Mouse (Mus musculus) frontal cortex, postnatal 14 days (tissue): ENCODE results near the gene Znrd1as.

Source experiments
- DNase-seq, 2 experiments: peaks; one replicate each; pipeline ENCODE4 v3.0.0; 2022; ENCODE audit warnings: low spot score in 2 of 2

Znrd1as gene

DNA sequence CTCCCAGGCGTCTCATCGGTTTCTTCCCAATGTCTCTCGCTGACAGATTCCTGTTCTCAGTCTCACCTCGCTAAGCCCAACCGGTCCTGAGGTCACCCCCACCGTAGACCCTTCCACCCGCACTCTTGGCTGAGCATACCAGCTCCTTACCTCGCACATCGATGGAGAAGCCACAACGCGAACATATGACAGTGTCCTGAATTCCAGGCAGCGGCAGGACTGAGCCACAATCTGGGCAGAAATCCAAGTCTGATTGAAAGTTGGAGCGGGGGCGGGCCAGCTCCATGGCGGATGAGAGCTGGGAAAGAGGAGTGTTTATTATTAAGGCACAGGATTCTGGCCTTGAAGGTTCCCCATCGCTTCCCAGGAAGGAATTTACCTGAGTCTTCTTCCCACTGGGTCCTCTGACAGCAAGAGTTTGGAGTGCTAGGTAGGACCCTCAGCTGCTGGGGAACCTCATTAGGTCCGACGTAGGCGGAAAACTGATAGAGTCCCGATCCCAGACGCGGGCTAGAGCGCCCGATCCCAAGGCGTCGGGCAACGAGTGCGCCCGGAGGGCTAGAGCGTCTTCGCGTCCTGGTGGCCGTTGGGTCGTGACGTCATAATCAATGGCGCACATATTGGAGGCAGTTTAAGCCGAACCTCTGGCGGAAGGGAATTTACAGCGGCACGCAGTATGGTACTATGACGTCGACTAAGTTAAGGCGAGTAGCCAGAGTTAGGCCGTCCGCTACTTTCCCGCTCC lies at the start of gene Znrd1as, which contains the start of gene Znrd1:
Znrd1as (plus strand) TSS at position 594 of the 745 bp plus-strand sequence.
Znrd1 (minus strand) TSS at position 561 of the 745 bp plus-strand sequence.
- peak; percentile 93 to 94 for DNase-seq

DNA sequence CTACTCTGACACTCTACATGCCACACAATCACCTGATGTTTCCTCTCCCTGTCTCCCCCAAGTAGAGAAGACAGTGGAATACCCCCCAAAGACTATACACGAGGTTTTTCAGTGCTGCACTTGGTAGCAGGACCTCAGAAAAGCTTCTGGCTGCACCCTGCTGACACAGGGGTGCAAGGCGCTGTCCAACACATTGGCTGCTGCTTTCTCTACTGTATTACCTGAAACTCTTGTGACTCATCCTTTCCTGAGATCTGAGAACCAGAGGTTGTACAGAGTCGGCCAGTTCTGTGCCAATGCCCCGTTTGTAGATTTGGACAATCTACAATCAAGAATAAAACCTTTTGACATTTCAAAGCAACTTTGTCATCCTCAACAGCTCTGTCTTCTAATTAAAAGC lies 48.6 kb upstream of the Znrd1as start:
- no peak for DNase-seq

DNA sequence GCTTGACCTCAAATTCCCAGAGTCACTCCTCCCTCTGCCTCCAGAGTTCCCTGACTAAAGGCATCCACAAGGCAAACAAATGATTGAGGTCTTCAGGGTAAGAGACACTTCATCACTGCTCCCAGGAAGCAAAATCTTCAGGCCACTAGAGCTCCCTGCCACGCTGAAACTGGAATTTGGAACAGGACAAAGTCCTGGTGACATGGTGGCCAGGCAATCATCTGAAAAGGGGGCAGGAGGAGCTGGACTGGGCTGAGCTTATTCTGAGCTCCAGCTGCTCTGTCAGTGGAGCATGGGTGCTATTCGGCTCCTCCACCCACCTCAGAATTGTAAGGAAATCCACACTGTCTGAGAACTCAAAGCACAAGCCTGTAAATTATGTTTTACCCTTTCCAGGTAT lies 46.4 kb upstream of the Znrd1as start:
- DNase-seq, result no peak

DNA sequence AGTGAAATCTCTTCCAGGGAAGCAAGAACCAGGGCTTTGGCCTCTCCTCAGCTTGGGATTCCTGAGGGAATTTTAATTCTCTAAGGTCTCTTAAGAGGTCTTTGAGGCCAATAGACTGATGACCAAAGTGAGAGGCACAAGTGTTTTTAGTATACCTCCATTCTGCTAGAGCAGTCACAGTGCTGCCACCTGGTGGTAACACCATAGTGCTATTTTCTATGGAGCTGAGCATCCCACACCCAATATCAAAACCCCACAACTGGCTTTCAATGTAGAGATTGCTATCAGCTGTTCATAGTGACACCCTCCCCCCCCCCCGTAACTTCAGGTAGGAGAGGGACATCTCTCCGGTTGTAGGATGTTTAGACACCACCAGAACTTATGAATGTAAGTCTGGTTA lies 44.3 kb upstream of the Znrd1as start:
- DNase-seq, result peak; percentile 19 to 52

DNA sequence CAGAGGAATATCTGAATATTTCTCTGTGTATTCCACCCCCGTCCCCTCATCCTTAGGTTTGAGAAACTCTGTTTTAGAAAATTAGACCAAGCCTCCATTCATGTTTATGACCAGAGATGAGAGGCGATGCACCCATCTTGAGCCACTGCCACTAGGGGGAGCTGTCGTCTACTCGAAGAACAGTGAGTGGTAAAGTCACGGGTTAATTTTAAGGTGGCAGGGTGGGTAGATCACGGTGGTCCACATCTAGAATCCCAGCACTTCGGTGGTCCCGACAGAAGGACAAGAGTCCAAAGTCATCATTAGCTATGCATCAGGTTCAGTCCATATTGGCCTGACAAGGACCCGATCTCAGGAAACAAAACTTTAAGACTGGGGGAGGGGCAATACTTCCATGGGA lies 43.3 kb upstream of the Znrd1as start:
- DNase-seq, result peak; percentile 25 to 50

DNA sequence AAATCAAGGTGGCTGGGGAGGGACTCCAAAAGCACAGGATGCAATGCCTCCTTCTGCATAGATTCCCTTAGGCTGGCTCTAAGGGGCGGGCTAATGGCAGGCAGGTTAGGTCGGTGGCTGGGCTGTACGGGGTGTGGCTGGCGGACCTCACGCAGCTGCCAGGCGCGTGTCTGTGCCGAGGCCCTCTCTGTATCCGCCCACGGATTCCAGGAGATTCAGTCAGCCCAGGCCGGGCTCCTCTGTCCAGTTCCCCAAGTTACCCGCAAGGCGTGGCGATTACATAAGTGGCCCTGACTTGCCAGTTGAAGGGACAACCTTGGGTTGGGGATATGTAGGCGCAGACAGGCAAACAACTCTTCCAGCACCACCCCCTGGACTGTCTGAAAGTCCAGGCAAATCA lies 38.2 kb upstream of the Znrd1as start:
- DNase-seq, result no peak

DNA sequence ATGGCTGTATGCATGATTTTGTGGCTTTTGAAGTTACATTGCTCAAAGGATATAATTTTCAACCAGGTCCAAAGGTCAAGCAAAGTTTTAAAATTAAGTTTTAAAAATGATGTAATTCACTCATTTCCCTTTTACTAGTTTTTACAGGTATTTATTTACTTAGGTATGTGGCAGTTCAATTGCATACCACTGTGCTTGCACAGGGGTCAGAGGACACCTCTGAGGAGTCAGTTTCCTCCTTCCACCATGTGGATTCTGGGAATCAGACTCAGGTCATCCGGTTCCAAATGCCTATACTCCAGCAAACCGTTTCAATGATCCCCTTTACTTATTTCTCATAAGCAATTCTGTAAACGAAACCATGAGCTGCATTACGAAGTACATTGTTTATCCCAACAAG lies 35.7 kb upstream of the Znrd1as start:
- no peak for DNase-seq

DNA sequence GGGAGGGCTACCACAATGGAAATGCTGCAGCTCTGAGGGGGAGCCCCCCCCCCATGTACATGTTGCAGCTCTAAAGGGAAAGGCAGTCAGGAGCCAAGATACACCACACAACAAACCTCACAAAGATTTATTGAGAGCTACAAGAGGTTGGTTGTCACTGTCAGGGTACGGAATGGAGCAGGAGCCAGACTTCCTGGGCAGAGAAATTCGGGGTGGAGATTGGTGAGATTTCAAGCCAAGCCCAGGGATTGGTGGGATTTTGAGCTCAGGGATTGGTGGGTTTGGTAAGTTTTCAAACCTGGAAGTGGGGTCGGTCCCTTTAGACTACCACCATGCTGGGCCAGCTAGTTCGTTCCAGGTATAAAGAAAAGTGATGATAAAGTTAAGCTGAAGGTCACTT lies 34.9 kb upstream of the Znrd1as start:
- no peak for DNase-seq

DNA sequence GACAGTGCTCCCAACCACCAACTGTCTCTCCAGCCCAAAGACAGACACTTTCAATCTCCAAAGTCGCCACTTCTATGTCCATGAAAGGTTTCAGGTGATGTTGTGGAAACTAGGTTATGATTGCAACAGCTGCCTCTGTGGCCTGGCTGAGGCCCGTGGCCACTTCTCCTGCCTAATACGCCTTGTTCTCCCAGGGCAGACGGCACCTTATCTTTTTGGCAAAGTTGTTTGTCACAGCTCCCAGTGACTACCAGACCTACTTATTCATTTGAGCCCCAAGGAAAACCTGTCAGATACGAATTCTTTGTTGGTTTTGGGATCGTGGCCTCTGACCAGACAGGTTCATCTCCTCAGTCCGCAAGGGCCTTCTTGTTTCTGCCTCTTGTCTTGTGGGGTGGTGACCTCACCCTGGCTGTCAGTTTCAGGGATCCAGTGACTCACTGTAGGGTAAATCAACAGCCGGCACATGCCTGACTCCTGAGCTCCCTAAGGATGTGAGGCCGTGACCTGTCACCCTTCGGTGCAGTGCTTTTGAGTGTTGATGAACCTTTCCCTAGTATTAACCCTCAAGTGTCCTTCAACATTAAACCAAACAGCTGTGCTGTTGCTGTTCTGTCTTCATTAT lies 30.8 kb upstream of the Znrd1as start:
- DNase-seq, result no peak

DNA sequence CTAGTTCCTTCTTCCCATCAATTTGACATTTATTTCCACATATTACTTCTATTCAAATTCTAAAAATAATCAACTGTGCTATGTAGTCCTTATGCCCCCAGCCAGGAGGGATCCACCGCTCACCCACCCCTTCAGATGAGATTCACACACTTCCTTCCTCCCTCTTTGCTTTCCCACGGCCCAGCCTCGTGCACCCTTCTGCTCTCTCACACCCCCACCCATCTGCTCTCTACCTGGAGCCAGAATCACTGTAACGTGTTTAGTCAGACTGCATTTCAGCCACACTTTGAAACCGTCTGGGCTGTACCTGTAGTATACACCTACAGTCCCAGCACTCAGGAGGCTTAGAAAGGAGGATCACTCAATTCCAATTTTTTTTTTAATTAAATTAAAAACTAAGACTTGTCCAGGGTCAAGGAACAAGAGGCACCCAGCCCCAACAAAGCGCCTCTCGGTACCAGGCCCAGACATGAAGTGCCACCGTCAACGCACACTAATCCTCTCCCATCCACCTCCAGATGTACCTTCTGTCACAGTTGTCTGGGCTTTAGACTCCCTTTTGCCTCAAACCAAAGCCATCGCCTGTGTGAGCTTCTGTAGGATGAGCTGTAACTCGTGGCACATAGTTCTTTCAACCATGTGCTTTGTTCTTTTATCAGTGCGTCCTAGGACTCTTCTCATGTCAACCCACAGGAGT lies 29.0 kb upstream of the Znrd1as start:
- DNase-seq, result no peak

DNA sequence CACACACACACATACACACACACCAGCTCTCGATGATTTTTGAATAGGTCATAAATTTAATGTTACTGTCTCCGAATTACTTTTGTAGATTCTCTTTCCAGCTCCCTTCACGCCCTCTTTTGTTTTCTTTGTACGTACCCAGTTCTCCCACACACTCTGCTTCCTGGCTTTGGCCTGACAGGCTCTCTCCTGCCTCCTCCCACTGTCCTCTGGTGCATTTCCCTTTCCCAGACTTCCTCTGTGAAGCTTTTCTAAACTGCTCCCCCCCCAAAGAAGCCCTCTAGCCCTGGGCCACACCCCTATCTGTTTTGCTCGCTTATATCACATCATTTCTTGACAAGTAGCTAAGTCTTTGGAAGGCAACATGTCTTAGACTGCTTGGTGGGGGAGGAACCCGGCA lies 28.2 kb upstream of the Znrd1as start:
- DNase-seq, result no peak

DNA sequence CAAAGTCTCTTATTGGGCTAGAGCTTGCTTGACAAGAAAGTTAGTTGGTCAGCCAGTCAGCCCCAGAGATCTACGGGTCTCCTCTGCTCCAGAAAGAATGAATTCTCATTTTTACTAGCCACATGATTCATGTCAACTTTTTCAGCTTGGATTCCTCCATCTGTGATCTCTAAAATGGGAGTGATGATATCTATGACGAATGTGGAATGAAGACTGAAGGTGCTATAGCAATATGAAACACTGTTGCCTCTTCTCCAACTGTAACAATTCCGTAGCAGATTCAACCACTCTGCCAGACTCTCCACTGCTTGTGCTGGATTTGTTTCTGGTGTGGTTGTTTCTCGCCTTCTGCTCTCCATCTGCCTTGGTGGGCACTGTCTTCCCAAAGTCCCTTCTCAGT lies 27.3 kb upstream of the Znrd1as start:
- no peak for DNase-seq

DNA sequence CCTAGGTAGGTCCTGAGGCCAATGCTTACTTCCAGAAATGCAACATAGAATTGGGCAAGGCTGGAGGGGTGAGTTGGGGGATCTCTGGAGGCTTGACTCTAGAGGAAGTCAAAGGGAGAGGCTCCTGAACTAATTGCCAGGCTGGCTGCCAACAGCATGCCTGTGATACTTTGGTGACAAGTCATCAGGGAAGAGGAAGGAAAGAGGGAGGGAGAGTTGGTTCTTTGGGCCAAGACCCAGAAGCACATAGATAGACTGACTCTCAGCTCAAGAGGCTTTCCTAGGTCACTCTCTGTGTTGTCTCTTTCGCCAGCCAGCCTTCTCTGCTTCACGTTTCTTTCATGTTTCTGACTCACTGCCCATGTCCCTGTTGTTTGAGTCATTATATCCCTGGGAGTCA lies 26.6 kb upstream of the Znrd1as start:
- DNase-seq, result no peak

DNA sequence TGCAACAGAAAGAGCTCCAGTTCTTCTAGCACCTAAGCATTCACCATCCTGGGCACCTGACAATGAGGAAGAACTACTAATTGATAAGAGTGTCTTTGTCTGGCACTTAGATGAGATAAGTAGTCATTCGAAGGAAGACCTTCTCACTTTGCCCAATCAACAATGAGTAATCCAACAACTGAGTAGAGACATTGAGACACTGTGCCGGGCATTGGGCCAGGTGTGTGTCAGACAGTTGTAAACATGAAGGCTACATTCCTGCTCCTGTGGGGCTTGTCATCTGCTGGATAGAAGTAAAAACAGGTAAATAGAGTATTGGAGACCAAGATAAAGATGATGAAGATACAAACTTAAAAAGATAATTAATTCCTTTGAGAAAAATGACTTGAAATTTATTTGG lies 20.3 kb upstream of the Znrd1as start:
- no peak for DNase-seq

DNA sequence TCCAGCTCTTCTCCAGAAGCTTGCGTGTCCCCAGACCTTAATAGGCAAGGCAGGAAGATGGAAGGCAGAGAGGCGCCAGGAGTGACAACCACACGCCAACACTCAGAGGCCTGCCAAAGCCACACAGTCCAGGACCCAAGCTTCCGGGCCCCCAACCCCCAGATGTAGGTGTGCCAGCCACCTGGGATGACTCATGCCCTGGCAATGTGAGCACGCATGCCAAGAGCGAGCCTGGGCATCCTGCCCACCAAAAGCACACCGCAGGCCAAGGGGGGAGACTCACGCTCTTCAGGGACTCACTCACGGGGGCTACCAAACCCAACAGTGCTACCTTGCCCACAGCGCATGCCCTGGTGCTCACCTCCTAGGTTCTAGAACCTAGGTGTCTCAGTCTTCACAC lies 16.0 kb upstream of the Znrd1as start:
- DNase-seq, result no peak

DNA sequence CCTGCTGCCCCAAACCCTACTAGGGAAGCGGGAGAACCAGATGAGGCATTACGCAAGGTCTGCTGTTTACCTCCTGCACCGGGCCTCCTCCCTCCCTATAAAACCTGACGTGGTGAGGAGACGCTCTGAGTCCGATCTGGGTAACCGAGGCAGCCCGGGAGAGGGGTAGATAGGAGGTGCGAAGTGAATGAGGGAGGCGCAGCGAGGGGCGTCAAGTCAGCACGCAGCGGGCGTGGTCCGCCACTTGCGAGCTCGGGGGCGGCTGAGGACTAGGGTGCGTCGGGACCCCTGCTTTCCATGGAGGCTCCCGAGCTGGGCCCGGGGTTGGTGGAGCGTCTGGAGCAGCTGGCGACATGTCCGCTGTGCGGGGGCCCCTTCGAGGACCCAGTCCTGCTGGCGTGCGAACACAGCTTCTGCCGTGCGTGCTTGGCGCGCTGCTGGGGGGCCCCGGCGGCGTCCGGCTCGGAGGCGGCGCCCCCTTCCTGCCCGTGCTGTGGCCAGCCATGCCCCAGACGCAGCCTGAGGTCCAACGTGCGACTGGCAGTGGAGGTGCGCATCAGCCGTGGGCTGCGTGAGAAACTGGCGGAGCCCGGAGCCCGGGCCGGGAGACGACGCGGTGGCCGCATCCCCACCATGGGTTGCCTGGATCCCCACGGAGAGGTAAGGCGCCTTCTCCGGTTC lies 15.5 kb upstream of the Znrd1as start, which contains the start of gene Rnf39:
Rnf39 (plus strand) TSS at position 128 of the 681 bp plus-strand sequence.
- DNase-seq, result no peak

DNA sequence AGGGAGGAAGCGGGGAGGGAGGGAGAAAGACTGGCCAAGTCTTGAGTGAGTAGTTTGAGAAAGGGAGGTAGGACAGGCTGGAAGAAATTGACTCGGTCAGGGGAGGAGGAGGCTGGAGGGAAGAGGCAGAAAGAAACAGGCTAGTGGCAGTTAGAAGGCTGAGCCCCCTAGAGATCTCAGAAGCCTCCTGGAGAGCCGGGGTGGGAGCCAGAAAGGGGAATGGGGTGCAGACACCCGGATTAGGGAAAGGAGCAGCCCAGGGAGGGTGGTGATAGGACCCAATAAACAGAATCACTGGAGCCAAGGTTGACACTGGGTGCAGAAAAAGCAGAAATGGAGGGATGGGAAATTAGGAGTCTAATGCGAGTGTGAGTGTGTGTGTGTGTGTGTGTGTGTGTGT lies 14.7 kb upstream of the Znrd1as start:
- DNase-seq, result no peak

DNA sequence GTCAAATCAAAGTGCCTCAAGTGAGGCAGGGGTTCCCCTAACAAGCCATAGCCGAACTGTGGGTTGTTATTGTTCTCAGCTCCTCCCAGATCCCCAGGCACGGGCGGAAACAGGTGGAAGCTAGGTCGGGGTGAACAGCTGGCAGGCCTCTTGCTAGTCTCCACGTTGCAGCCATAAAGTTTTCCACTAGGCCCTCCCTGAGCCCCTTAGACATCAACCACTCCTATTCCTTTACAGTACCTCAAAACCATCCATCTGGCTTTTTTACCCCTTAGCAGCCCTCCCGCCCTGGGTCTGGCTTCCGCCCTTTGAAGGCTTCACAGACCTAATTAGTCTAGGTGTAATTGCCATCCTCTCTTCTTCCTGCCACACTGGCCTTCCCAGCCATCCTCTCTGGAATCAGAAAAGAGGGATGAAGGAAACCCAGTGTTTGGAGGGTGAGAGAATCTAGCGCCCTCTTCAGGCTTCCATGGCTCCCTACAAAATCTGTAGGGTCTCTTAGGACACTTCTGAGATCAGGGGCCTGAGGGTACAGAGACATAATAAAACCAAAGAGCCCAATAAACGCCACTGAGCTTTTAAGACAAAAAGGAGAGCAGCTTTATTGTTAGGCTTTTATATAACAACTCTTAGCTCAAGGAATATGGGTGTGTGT lies 14.1 kb upstream of the Znrd1as start:
- no peak for DNase-seq

DNA sequence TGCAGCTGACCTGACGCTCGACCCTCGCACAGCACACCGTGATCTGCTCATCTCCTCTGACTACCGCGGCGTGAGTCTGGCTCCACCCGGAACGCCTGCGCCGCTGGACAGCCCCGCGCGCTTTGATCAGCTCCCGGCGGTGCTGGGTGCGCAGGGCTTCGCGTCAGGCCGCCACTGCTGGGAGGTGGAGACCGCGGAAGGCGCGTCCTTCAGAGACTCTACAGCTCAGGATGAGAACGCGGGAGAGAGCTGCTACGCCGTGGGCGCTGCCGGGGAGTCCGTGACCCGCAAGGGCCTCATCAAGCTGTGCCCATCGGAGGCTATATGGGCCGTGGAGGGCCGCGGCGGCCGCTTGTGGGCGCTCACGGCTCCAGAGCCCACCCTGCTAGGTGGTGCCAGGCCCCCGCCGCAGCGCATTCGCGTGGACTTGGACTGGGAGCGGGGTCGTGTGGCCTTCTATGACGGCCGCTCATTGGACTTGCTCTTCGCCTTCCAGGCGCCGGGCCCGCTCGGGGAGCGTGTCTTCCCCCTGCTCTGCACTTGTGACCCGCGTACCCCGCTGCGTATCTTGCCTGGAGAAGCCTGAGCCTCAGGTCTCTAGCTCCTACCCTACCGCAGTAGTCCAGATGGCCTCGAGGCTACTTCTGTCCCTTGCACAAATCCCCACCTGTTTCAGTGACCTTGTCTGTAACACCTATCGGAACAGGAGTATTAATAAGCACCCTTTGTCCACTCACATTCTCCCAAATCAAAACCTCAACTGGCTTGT lies 11.2 kb upstream of the Znrd1as start:
- DNase-seq, result peak in 1 of 2 experiments; percentile 52

DNA sequence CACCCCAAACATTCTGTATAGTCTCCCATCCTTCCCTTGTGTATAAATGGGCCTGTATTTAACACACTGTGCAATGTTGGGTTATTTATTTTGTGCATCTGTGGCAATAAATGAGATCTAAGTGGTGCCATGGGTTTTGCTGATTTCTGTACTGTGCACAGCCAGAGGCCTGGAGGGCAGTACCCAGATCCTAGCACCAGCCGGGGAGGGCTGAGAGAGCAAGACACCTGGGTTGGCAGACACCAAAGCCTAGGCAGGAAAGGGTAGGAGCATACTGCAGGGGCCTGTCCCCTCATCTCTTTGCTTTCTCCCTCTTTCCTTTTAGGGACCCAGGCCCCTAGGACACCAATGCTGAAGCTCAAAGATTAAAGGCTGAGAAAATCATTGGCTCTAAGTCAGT lies 10.1 kb upstream of the Znrd1as start:
- no peak for DNase-seq

DNA sequence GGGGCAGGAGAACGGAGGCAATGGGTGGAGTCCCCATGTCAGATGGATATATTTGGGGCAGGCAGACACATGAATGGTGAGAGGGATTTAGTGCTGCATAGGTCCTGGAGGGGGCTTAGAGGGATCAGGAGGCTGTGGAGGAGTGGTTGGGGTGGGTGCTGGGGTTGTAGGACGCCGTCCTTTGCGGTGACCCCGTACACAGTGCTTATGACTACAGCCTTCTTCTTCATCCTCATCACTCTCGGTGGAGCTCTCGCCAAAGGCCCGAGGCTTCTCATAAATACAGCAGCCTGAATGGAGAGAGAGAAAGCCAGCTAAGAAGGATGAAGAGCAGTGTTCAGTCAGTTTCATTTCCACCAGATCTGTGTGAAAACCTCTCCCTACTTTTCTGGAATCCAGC lies 9.1 kb upstream of the Znrd1as start:
- DNase-seq, result no peak
